Mouse (Mus musculus) E14TG2a.4 (cell line): ENCODE results near the gene Usp18.

Source experiments
- CTCF ChIP-seq: conservative IDR thresholded peaks from 2 replicates; pipeline ENCODE4 v1.5.1; 2014; ENCODE audit warnings: low read length
- NANOG ChIP-seq: IDR thresholded peaks from 2 replicates; pipeline ENCODE4 v1.6.1; 2014; ENCODE audit warnings: borderline replicate concordance, low read length, mixed read lengths
- POU5F1 ChIP-seq: IDR thresholded peaks from 2 replicates; pipeline ENCODE4 v1.6.1; 2014; ENCODE audit warnings: low read length, borderline replicate concordance

DNA sequence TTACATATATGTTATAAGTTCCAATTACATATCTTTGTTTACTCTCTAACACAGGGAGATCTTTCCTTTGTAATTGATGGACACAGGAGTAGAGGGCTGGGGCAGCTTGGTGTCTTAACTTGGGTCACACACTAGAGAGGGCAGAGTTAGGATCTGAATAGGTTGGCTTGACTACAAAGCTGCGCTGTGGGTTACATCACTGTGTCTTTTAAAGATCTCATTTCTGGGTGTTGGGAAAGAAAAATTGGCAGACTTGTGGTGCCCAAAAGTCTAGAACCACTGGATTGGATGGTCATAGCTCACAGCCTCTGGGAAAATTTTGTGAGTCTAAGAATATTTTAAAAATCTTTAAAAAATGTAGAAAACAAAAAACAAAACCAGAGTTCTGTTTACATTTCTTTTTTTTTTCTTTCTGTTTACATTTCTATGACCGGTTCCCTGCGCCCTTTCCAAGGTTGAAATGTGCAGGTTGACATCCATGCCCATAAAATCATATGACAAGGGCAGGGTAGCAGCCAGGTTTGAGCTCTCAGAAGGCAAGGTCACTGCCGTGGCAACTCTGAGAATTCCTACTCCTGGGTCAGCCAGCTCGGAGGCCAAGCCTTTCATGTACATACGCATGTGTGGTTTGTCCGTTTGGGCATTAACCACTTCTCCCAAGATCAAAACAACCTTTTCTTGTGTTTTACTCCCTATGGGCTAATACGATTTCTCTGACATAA, 23.7 kb upstream of the Usp18 start:
- TF ChIP-seq CTCF (no peak), NANOG (no peak), POU5F1 (no peak)
